Mouse (Mus musculus) bone marrow, adult 2 months (tissue): ENCODE measurements around the gene Wrb.

Source experiments
- CTCF ChIP-seq: fragments of 200-500 bp; IDR thresholded peaks from 2 replicates; pipeline ENCODE4 v1.5.1; 2011; ENCODE audit warnings: low read length, control low read depth; ENCODE audit not compliant: control insufficient read depth, insufficient read depth
- POLR2A ChIP-seq: fragments of 200-500 bp; IDR thresholded peaks from 2 replicates; pipeline ENCODE4 v1.6.1; 2011; ENCODE audit warnings: low read depth, mild to moderate bottlenecking, control low read depth, low read length, borderline replicate concordance; ENCODE audit not compliant: control insufficient read depth

DNA sequence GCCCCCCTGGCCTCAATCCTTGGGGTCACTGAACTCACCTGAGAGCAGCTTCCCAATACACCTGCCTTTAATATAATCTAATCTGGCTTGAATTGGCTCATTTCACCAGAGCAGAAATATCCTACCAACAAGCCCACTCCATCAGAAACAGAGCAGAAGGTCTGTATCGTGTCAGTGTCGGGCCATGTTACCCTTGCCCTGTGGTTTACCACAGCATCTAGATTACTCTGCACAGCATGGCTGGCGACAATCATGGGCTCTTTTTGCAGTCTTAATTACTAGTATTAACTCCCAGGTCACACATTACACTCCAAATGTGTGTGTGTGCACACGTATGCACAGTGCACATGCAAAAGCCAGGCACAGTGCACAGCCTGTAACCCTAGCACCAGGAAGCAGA lies 23.6 kb downstream of the Wrb start:
- TF ChIP-seq CTCF (no peak), POLR2A (no peak)
